ENCODE assay signal across 1 mouse cellular context in the genomic region with DNA sequence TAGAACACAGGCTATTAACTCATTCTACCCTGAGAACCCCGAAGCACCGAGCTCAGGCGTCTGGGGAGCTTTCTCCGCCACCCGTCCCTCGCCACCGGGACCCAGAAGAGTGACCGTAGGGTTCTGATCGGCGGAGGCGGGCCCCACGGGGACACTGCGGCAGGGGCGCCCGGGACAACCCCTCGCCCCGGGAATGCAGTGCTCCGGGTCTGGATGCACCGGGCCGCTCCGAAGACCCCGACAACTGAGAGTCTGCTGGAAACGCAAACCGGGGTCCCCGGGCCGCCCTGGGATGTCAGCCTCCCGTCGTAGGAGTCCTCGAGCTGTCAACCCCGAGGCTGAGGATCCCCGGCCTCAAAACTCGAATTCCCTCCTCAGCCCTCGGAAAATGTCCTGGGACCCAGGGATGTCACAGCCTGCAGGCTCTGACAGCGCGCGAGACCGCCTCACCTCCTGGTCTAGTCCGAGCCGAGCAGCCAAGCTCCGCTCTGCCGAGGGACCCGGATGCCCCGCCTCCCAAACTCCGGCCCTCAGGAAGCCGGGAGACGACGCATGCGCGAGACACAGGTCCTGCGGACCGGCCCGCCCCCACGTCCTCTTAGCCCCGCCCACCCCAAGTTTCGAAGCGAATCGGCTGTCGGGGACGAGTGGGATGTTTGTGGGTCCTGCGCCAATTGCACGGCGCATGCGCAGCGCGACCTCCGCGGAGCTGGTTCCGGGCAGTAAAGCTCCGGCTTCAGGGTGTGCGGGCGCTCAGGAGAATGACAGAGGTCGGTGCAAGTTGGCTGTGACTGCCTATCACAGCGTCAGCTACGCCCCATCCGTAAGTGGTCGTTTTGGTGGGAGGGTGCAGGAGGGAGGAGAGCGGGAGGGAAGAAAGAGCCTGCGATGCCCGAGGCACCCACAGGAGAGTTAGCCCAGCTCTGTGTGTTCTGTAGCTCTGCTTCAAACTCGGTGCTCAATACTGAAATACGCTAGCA.
A peak's percentile ranks its signal among the peaks of the same experiment; 100 is the strongest.
TF ChIP-seq lines count a peak whose summit lies in the region.

A gene (minus strand): TSS at position 509 of the 980 bp plus-strand sequence.
A gene (plus strand): TSS at position 712 of the 980 bp plus-strand sequence.

TF ChIP-seq in CH12.LX, 34 proteins besides CTCF, POLR2A, EP300 and RAD21 (continued from another document):
- peak; percentile 57; the same call in 1 of the 2 replicates for TF ChIP-seq TBP (conservative IDR thresholded peaks at IDR 0.05; ENCODE audit: low read depth, low read length)
- 0 out of 2 replicates have a peak, but pooled peaks have one; percentile 4 for TF ChIP-seq IRF4 (IDR thresholded peaks at IDR 0.05; ENCODE audit: low read depth, low read length)
- TF ChIP-seq NRF1 (IDR thresholded peaks at IDR 0.05; ENCODE audit: low read depth, low read length), result peak; percentile 100
- TF ChIP-seq ZNF384 (IDR thresholded peaks at IDR 0.05; ENCODE audit: low read depth, low read length), result no peak
- peak; percentile 71 for TF ChIP-seq HCFC1 (IDR thresholded peaks at IDR 0.05; ENCODE audit: low read depth, low read length)
- TF ChIP-seq ELF1 (IDR thresholded peaks at IDR 0.05; ENCODE audit: low read depth, low read length), result peak; percentile 82
- TF ChIP-seq ETS1 (conservative IDR thresholded peaks at IDR 0.05; ENCODE audit: low read depth, low read length), result no peak
- no peak for TF ChIP-seq USF1 (IDR thresholded peaks at IDR 0.05; ENCODE audit: low read depth, low read length)
- TF ChIP-seq MXI1 (IDR thresholded peaks at IDR 0.05; ENCODE audit: low read depth, low read length), result peak; percentile 80
- 0 out of 2 replicates have a peak, but pooled peaks have one; percentile 57 for TF ChIP-seq SIN3A (IDR thresholded peaks at IDR 0.05; ENCODE audit: low read length)
